Mouse (Mus musculus) urinary bladder, postnatal 0 days (tissue): ENCODE results near the gene Dnajc4. TPM values are rescaled to one million over a fixed set of nuclear protein-coding genes. Genes with fewer than 3 reads are reported as not detected.

Experiments used
- polyA plus RNA-seq: library from polyadenylated mRNA; unstranded; fragments of >200 nt; fragmentation: Nextera tagmentation; extraction: Ambion mirVana; gene quantifications from 2 replicates; pipeline ENCODE4 v1.2.1, GENCODE M21; 2015

The Dnajc4 gene
- 26.6 and 32.5 TPM in 2 replicates for polyA plus RNA-seq

GRCm38 (mm10) chr19:6992011-6992858 is at the start of gene Dnajc4:
Gene Dnajc4 (minus strand): TSS chr19:6992572.

DNA sequence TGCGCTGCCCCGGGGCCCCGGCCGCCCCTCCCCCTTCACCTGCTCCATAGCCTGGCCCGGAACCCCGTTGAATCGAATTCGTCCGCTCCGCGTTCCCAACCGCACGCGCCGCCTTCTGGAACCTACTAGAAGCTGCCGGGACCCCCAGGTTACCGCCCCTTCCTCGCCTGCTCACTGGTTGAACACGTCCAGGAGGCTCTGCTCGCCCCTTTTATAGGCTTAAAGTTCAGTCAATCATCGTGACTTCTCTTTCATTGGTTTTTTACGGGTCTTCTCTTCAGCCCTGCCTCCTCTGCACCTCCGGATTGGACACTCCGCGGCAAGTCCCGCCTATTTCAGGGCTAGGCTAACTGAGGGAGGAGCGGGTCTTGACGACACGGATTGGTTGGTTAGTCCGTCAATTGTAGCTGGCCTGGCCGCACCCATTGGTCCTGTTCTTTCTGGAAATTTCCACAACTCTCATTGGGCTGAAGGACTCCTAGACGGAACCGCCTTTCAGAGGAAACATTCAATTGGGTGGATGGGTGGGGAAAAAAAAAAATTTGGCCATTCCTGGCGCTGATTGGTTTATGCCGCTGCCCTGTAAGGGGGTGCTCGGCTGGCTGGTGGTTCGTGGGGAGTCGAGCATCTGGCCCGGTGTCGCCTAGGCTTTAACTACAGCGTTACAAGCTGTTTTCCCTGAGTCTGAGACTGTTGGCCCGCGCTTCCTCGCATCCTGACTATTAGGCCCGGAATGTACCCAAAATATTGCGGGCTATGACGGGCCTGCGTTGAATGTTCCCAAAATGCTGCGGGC is 47.7 kb upstream of the Dnajc4 start, which contains the start of gene Stip1:
Gene Stip1 (minus strand): TSS at position 127 of the 796 bp plus-strand sequence.

GRCm38 (mm10) chr19:7019191-7019590 is 26.8 kb upstream of the Dnajc4 start, which contains the start of gene Fermt3:
Gene Fermt3 (minus strand): TSS chr19:7019469.

DNA sequence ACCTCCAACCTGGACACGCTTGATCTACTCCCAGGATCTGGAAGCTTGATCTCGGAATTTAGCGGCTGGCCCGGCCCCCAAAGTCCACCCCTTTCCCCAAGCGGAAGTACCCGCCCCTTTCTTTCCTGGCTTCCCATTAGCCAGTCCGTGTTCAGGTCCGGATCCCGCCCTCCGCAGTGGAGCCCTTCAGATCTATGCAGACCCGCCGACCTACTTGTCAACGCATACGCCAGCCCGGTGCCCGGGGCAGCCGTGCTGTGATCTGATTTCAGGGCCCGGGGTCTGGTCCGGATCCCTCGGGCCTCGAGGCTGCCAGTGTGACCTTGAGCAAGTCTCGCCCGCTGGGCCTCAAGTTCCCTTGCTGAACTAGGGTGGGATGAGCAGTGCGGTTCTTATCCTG is 3.6 kb upstream of the Dnajc4 start, which contains the start of the genes Nudt22 and Trpt1:
Gene Nudt22 (minus strand): TSS at position 112 of the 400 bp plus-strand sequence.
Gene Trpt1 (plus strand): TSS at position 126 of the 400 bp plus-strand sequence.

DNA sequence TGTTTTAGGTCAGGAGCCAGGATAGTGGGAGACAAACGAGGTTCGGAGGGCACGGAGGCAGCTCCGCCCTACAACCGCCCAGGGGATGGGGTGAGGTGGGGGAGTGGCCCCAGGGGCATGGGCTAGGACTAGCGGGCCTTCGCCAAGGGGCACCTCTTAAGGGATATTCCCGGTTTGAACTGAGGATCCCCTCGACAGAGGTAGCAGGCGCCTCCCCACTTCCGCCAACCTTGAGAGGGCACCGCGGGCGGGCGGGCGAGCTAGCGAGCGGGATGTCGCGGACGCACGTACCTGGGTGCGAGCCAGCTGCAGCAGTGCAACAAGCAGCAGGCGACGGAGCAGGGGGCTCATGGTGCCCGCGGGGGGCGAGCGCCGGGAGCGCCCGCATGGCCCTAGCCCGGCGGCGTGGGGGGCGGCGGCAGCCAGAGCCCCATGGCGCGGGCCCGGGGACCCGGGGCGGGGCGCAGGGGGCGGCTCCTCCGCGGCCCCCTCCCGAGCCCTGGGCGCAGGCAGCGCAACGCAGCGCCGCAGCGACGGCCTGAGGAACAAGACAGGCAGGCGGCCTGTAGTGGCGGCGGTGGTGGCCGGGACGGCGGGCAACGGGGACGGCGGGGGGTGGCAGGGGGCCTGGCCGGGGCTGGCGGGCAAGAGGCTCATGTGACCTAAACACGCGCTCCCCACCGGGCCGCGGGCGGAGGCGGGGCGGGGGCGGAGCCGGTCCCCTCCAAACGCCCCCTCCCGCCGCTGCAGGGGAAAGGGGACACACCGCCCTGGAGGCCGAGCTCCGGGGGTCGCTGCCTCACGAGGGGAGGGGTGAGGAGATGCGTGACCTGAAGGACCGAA is 5.1 kb downstream of the Dnajc4 start, which contains the start of gene Vegfb:
Gene Vegfb (minus strand): TSS at position 591 of the 843 bp plus-strand sequence.

DNA sequence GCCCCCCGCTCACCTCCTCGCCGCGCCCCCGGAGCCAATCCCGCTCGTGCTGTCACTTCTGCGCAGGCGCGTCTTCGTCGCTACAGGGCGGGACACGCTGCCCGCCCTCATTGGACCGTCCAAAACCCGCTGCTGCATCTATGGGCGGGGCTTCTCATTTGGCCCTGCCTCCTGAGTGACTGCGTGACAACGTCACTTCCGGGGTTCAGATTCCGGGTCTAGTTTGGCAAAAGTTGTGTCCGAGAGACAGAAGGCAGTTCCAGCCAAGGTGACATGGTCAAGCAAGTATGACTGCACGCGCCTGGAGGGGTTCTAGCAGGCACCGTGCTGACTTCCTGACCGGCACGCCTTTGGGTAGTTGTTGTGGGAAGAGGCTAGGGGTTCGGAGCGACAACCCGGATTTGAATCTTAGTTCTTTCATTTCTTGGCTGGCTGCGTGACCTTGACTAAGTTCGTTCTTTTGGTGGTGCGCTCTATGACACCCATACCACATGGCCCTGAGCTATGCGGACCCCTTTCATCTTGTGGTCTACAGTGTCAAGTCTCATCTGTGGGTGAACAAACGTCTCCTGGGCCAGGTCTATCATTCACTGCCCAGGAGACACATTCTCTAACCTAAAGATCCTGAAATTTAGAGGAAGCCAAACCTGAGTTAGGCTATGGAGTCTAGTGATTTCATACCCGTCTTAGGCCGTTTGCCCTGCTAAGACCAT is 11.8 kb downstream of the Dnajc4 start, which contains the start of gene Fkbp2:
Gene Fkbp2 (minus strand): TSS at position 121 of the 713 bp plus-strand sequence.

DNA sequence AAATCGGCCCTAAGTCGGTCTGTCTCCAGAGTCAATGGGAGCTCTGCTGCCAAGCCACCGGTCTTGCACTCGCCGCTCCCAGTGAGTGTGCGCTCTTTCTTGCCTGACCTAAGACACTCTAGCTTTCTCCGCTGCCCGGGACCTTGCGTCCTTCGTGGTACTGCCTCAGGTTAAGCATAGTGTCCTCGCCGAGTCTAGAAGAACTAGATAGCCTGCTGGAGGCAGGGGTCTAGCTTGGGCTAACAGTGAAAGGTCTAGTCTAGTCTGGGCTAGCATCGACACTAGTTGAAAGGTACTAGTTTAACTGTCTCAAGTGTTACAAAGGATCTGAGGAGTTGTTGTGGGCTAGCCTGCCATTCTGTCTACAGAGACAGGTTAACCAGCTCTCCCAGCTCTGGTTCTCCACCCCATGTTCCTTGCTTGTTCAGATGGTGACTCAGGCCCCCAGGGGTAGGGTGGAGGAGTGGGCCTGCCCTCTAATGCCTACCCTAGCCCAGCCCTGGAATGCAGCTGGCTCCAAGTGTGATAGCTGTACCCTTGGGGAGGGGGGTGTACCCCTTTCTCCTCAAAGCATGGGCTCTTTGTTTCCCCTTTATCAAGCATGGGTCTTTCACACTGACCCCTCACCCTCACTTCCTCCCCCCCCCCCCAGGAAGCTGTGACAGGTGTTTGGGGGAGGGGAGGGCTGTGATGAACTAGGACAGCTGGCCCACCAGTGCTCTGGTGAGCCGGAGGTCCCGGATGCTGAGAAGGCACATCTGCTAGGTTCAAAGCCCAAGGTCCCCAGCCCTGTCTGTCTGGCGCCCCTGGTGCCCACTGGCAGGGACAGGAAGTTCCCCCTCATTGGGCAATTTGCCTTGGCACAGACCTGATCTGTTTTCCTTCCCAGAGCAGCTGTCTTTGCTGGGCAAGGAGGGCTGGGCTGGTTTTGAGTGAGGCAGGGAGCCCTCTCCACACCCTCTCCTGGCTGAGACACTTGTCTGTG is 16.5 kb downstream of the Dnajc4 start, which contains the start of gene Plcb3:
Gene Plcb3 (minus strand): TSS at position 934 of the 985 bp plus-strand sequence.

GRCm38 (mm10) chr19:6974211-6975205 is 17.9 kb downstream of the Dnajc4 start, which contains the start of gene Ppp1r14b:
Gene Ppp1r14b (plus strand): TSS chr19:6974968.

DNA sequence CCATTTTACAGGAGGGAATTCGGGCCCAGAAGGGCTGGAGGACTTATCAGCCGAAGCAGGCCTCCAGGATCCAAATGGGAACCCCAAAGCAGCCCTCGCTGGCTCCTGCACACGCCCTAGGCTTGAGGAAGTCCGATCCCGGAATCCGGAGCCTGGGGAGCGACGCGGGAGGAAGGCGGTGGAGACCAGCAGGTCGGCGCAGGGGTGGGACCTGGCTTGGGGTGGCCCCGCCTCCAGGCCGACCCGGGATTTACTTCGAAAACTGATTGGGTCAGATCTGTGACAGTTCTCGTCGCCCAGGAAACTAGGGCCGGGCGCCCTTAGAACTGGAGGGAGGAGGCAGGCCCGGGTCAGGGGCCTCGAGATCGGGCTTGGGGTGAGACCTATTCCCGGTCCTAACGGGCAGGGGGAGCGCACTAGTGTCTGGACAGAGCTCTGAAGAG is 50.1 kb downstream of the Dnajc4 start, which contains the start of gene Gpr137:
Gene Gpr137 (minus strand): TSS at position 232 of the 443 bp plus-strand sequence.

GRCm38 (mm10) chr19:6941372-6942248 is 50.8 kb downstream of the Dnajc4 start, which contains the start of gene Bad:
Gene Bad (plus strand): TSS chr19:6941861.

Other genes with a start within 250 kb of the Dnajc4 start
- 40.3 and 43.7 TPM in 2 replicates for gene Rps6ka4, start 151.9 kb downstream of the Dnajc4 start, polyA plus RNA-seq
- 0.83 and 1.3 TPM in 2 replicates for gene Ccdc88b, start 134.4 kb downstream of the Dnajc4 start, polyA plus RNA-seq
- gene Trmt112, start 82.9 kb downstream of the Dnajc4 start, polyA plus RNA-seq = 77.8 and 79.0 TPM in 2 replicates
- 550 and 643 TPM in 2 replicates for gene Prdx5, start 82.5 kb downstream of the Dnajc4 start, polyA plus RNA-seq
- gene Esrra, start 70.8 kb downstream of the Dnajc4 start, polyA plus RNA-seq = 14.4 and 16.9 TPM in 2 replicates
- gene Catsperz, start 67.2 kb downstream of the Dnajc4 start, polyA plus RNA-seq = 2.5 and 3.3 TPM in 2 replicates
- 0.44 and 0.81 TPM in 2 replicates for gene Kcnk4, start 58.1 kb downstream of the Dnajc4 start, polyA plus RNA-seq
- gene Bad, start 50.7 kb downstream of the Dnajc4 start, polyA plus RNA-seq = 67.7 and 73.8 TPM in 2 replicates
- 23.7 and 24.3 TPM in 2 replicates for gene Gpr137, start 50.1 kb downstream of the Dnajc4 start, polyA plus RNA-seq
- gene Ppp1r14b, start 17.6 kb downstream of the Dnajc4 start, polyA plus RNA-seq = 81.0 and 92.9 TPM in 2 replicates
- gene Plcb3, start 16.1 kb downstream of the Dnajc4 start, polyA plus RNA-seq = 31.8 TPM in 2 replicates
- 74.7 and 85.4 TPM in 2 replicates for gene Fkbp2, start 12.1 kb downstream of the Dnajc4 start, polyA plus RNA-seq
- 34.4 and 38.7 TPM in 2 replicates for gene Vegfb, start 4.9 kb downstream of the Dnajc4 start, polyA plus RNA-seq
- 17.2 and 19.9 TPM in 2 replicates for gene Nudt22, start 3.5 kb upstream of the Dnajc4 start, polyA plus RNA-seq
- 10.9 and 11.3 TPM in 2 replicates for gene Trpt1, start 3.6 kb upstream of the Dnajc4 start, polyA plus RNA-seq
- gene Fermt3, start 26.9 kb upstream of the Dnajc4 start, polyA plus RNA-seq = 7.1 and 19.9 TPM in 2 replicates
- gene Stip1, start 47.4 kb upstream of the Dnajc4 start, polyA plus RNA-seq = 79.0 and 85.8 TPM in 2 replicates
- gene Macrod1, start 64.2 kb upstream of the Dnajc4 start, polyA plus RNA-seq = 5.4 and 6.9 TPM in 2 replicates
- 0.68 and 0.73 TPM in 2 replicates for gene Flrt1, start 113.2 kb upstream of the Dnajc4 start, polyA plus RNA-seq
- 112 and 117 TPM in 2 replicates for gene Otub1, start 213.7 kb upstream of the Dnajc4 start, polyA plus RNA-seq
- gene Cox8a, start 225.0 kb upstream of the Dnajc4 start, polyA plus RNA-seq = 1,989 and 2,052 TPM in 2 replicates
- 17.7 and 19.7 TPM in 2 replicates for gene Naa40, start 248.6 kb upstream of the Dnajc4 start, polyA plus RNA-seq